Mouse (Mus musculus): ENCODE data around the gene Rgl1.

- TF ChIP-seq CTCF (IDR thresholded peaks at IDR 0.05; ENCODE audit: borderline replicate concordance, control insufficient read depth, extremely low read depth, insufficient read depth, low read length, poor library complexity) (no peak), POLR2A (IDR thresholded peaks at IDR 0.05; ENCODE audit: control insufficient read depth, extremely low read depth, insufficient read depth, low read length, poor library complexity) (no peak)
Observed at GRCm38 (mm10) chr1:152605895-152606625, 160.1 kb downstream of the Rgl1 start.
